Mouse (Mus musculus): Measurements from ENCODE around the gene Fcer1a.

The Fcer1a gene

GRCm38 (mm10) chr1:173190540-173190939 is 36.5 kb downstream of the Fcer1a start, which contains the start of gene Olfr1406:
Gene Olfr1406, minus strand, starts transcription at chr1:173190640.
- Histone ChIP-seq H3K4me3 (replicated peaks; ENCODE audit: low read length) (no peak within 1 kb of the TSS), H3K4me1 (replicated peaks; ENCODE audit: low read depth, low read length) (no peaks in the 10 kb centered on the region; the same call in 1 of the 2 replicates), H3K27me3 (ENCODE audit: insufficient read depth, low read length) (no peaks in the 10 kb centered on the region), H3K9me3 (ENCODE audit: low read length) (no peaks in the 10 kb centered on the region), H3K36me3 (ENCODE audit: insufficient read depth, low read length) (no peaks in the 10 kb centered on the region)
- TF ChIP-seq CTCF (conservative IDR thresholded peaks at IDR 0.05; ENCODE audit: low read length) (no peak), NANOG (IDR thresholded peaks at IDR 0.05; ENCODE audit: borderline replicate concordance, low read length) (no peak), POU5F1 (IDR thresholded peaks at IDR 0.05; ENCODE audit: borderline replicate concordance, low read length) (no peak)

- Histone ChIP-seq H3K4me3 (replicated peaks; ENCODE audit: low read length) (no peak overlapping the region), H3K4me1 (replicated peaks; ENCODE audit: low read depth, low read length) (no peaks in the 10 kb centered on the region), H3K36me3 (ENCODE audit: insufficient read depth, low read length) (no peaks in the 10 kb centered on the region), H3K9me3 (ENCODE audit: low read length) (no peaks in the 10 kb centered on the region), H3K27me3 (ENCODE audit: insufficient read depth, low read length) (no peaks in the 10 kb centered on the region)
- TF ChIP-seq POU5F1 (IDR thresholded peaks at IDR 0.05; ENCODE audit: borderline replicate concordance, low read length) (no peak), NANOG (IDR thresholded peaks at IDR 0.05; ENCODE audit: borderline replicate concordance, low read length) (no peak), CTCF (conservative IDR thresholded peaks at IDR 0.05; ENCODE audit: low read length) (no peak)
These were observed 52.7 kb downstream of the Fcer1a start for GRCm38 (mm10) chr1:173174154-173174842.
